Mouse (Mus musculus) stomach, embryonic 15.5 days (tissue): ENCODE results near the gene Nt5c2. TPM values are rescaled to one million over a fixed set of nuclear protein-coding genes. Genes with fewer than 3 reads are reported as not detected.
A peak's percentile ranks its signal among the peaks of the same experiment; 100 is the strongest.

Experiments
- ATAC-seq: fragments of 200-750 bp; cut with Nextera tagmentation; 2 replicates; pipeline ENCODE4 v1.8.0; 2017; ENCODE audit warnings: low read depth, moderate number of reproducible peaks, moderate TSS enrichment; ENCODE audit not compliant: insufficient read depth, low FRiP score
- H3K27ac ChIP-seq: fragments of 300-500 bp; sonication (generic); 2 replicates; pipeline ENCODE4 v1.5.1; 2015; ENCODE audit warnings: mild to moderate bottlenecking, inconsistent platforms
- H3K27me3 ChIP-seq: fragments of 300-500 bp; sonication (generic); replicated peaks from 2 replicates; pipeline ENCODE4 v1.6.1; 2015; ENCODE audit warnings: inconsistent platforms
- H3K36me3 ChIP-seq: fragments of 300-500 bp; sonication (generic); 2 replicates; pipeline ENCODE4 v1.6.1; 2015; ENCODE audit warnings: inconsistent platforms
- H3K4me1 ChIP-seq: fragments of 300-500 bp; sonication (generic); 2 replicates; pipeline ENCODE4 v1.6.1; 2015; ENCODE audit warnings: inconsistent platforms
- H3K4me2 ChIP-seq: fragments of 300-500 bp; sonication (generic); 2 replicates; pipeline ENCODE4 v1.6.1; 2015; ENCODE audit warnings: mild to moderate bottlenecking, inconsistent platforms
- H3K4me3 ChIP-seq: fragments of 300-500 bp; sonication (generic); replicated peaks from 2 replicates; pipeline ENCODE4 v1.5.1; 2015; ENCODE audit warnings: inconsistent platforms
- H3K9ac ChIP-seq: fragments of 300-500 bp; sonication (generic); 2 replicates; pipeline ENCODE4 v1.6.1; 2015; ENCODE audit warnings: inconsistent platforms
- H3K9me3 ChIP-seq: fragments of 300-500 bp; sonication (generic); 2 replicates; pipeline ENCODE4 v1.6.1; 2016; ENCODE audit warnings: inconsistent platforms
- WGBS: fragments of 180-500 bp; shearing (Covaris S2); methylation state at CpG from one replicate; pipeline ENCODE4 v1.1.7; 2015; 5-methylcytosine and 5-hydroxymethylcytosine counted together
- polyA plus RNA-seq: library from polyadenylated mRNA; unstranded; fragments of >200 nt; fragmentation: Nextera tagmentation; extraction: Ambion mirVana; gene quantifications from 2 replicates; pipeline ENCODE4 v1.2.1, GENCODE M21; 2015

The Nt5c2 gene
- polyA plus RNA-seq, 1 experiment from 2014 or later: 69.4 TPM

- H3K4me2 ChIP-seq: no peak overlapping the region
- no peak for ATAC-seq
Measured at GRCm38 (mm10) chr19:46970121-46970729, 44.7 kb downstream of the Nt5c2 start.

GRCm38 (mm10) chr19:46969286-46969985 lies 45.5 kb downstream of the Nt5c2 start:
- Histone ChIP-seq H3K9ac (no peak overlapping the region), H3K4me2 (no peak overlapping the region), H3K27ac (0 out of 2 replicates have a peak overlapping the region, but pooled peaks have one; percentile 64), H3K4me3 (no peak overlapping the region), H3K4me1 (no peaks in the 10 kb centered on the region), H3K9me3 (no peaks in the 10 kb centered on the region), H3K36me3 (no peaks in the 10 kb centered on the region), H3K27me3 (no peaks in the 10 kb centered on the region)
- 65% methylated on average over 22 of the region's 22 CpGs for WGBS
- no peak for ATAC-seq

More at GRCm38 (mm10) chr19:46970121-46970729, 44.7 kb downstream of the Nt5c2 start:
- no peaks in the 10 kb centered on the region for H3K36me3 ChIP-seq
- no peak overlapping the region for H3K9ac ChIP-seq
- no peaks in the 10 kb centered on the region for H3K27me3 ChIP-seq
- H3K9me3 ChIP-seq: no peaks in the 10 kb centered on the region
- peak overlapping the region; percentile 64 for H3K27ac ChIP-seq
- H3K4me3 ChIP-seq: no peak overlapping the region
- 45% methylated on average over 13 of the region's 13 CpGs for WGBS
- H3K4me1 ChIP-seq: no peaks in the 10 kb centered on the region

GRCm38 (mm10) chr19:46968833-46969232 lies 46.1 kb downstream of the Nt5c2 start:
- WGBS: 75% methylated on average over 5 of the region's 5 CpGs
- Histone ChIP-seq H3K9ac (no peak overlapping the region), H3K27me3 (no peaks in the 10 kb centered on the region), H3K27ac (no peak overlapping the region), H3K9me3 (no peaks in the 10 kb centered on the region), H3K36me3 (no peaks in the 10 kb centered on the region), H3K4me2 (no peak overlapping the region), H3K4me3 (no peak overlapping the region), H3K4me1 (no peaks in the 10 kb centered on the region)
- ATAC-seq: no peak

GRCm38 (mm10) chr19:46967861-46968260 lies 47.1 kb downstream of the Nt5c2 start:
- Histone ChIP-seq H3K4me2 (no peak overlapping the region), H3K36me3 (no peaks in the 10 kb centered on the region), H3K27ac (no peak overlapping the region), H3K27me3 (no peaks in the 10 kb centered on the region), H3K9ac (no peak overlapping the region), H3K4me1 (peaks cover 1% of the 10 kb centered on the region; the same call in 1 of the 2 replicates), H3K9me3 (no peaks in the 10 kb centered on the region), H3K4me3 (no peak overlapping the region)
- 65% methylated on average over 4 of the region's 4 CpGs for WGBS
- ATAC-seq: no peak

GRCm38 (mm10) chr19:46966330-46966729 lies 48.6 kb downstream of the Nt5c2 start:
- no peak overlapping the region for H3K9ac ChIP-seq
- no peak overlapping the region for H3K4me3 ChIP-seq
- H3K36me3 ChIP-seq: no peaks in the 10 kb centered on the region
- no peaks in the 10 kb centered on the region for H3K27me3 ChIP-seq
- no peaks in the 10 kb centered on the region for H3K9me3 ChIP-seq
- H3K4me1 ChIP-seq: peaks cover 7% of the 10 kb centered on the region; the same call in 1 of the 2 replicates
- 90% methylated on average over 6 of the region's 6 CpGs for WGBS
- H3K4me2 ChIP-seq: no peak overlapping the region
- H3K27ac ChIP-seq: no peak overlapping the region
- ATAC-seq: no peak

- no peaks in the 10 kb centered on the region for H3K27me3 ChIP-seq
- no peak overlapping the region for H3K27ac ChIP-seq
- H3K36me3 ChIP-seq: no peaks in the 10 kb centered on the region
- H3K9me3 ChIP-seq: no peaks in the 10 kb centered on the region
- no peak for ATAC-seq
- no peak overlapping the region for H3K4me2 ChIP-seq
- H3K9ac ChIP-seq: no peak overlapping the region
- no peak overlapping the region for H3K4me3 ChIP-seq
- peaks cover 13% of the 10 kb centered on the region for H3K4me1 ChIP-seq
Measured at GRCm38 (mm10) chr19:46965496-46965895, 49.5 kb downstream of the Nt5c2 start.

- no peak for ATAC-seq
- no peak overlapping the region for H3K4me3 ChIP-seq
- H3K27ac ChIP-seq: no peak overlapping the region
- H3K4me2 ChIP-seq: no peak overlapping the region
- H3K9me3 ChIP-seq: no peaks in the 10 kb centered on the region
- no peaks in the 10 kb centered on the region for H3K27me3 ChIP-seq
- H3K36me3 ChIP-seq: no peaks in the 10 kb centered on the region
- H3K4me1 ChIP-seq: peaks cover 22% of the 10 kb centered on the region
- 61% methylated on average over 9 of the region's 9 CpGs for WGBS
- H3K9ac ChIP-seq: no peak overlapping the region
Measured at GRCm38 (mm10) chr19:46964353-46964752, 50.6 kb downstream of the Nt5c2 start.

GRCm38 (mm10) chr19:46963440-46963839 lies 51.5 kb downstream of the Nt5c2 start:
- Histone ChIP-seq H3K36me3 (no peaks in the 10 kb centered on the region), H3K4me2 (no peak overlapping the region), H3K4me3 (no peak overlapping the region), H3K4me1 (peaks cover 25% of the 10 kb centered on the region), H3K27ac (no peak overlapping the region), H3K9me3 (no peaks in the 10 kb centered on the region), H3K9ac (no peak overlapping the region), H3K27me3 (no peaks in the 10 kb centered on the region)
- no peak for ATAC-seq

GRCm38 (mm10) chr19:46962841-46963240 lies 52.1 kb downstream of the Nt5c2 start:
- H3K4me1 ChIP-seq: peaks cover 25% of the 10 kb centered on the region
- peak overlapping the region; percentile 73 for H3K4me3 ChIP-seq
- peak overlapping the region; percentile 96 for H3K27ac ChIP-seq
- no peaks in the 10 kb centered on the region for H3K9me3 ChIP-seq
- no peaks in the 10 kb centered on the region for H3K36me3 ChIP-seq
- ATAC-seq: no peak
- peak overlapping the region; percentile 60 for H3K4me2 ChIP-seq
- H3K9ac ChIP-seq: no peak overlapping the region
- WGBS: 13% methylated on average over 7 of the region's 7 CpGs
- H3K27me3 ChIP-seq: no peaks in the 10 kb centered on the region

GRCm38 (mm10) chr19:46962171-46962772 lies 52.7 kb downstream of the Nt5c2 start:
- Histone ChIP-seq H3K4me1 (peaks cover 25% of the 10 kb centered on the region), H3K27ac (peak overlapping the region; percentile 96), H3K9ac (peak overlapping the region; percentile 81), H3K36me3 (no peaks in the 10 kb centered on the region), H3K4me2 (peak overlapping the region; percentile 60), H3K9me3 (no peaks in the 10 kb centered on the region), H3K27me3 (no peaks in the 10 kb centered on the region), H3K4me3 (peak overlapping the region; percentile 73)
- under 1% methylated on average over 23 of the region's 54 CpGs for WGBS
- peak; percentile 93 for ATAC-seq

GRCm38 (mm10) chr19:46961652-46962051 lies 53.3 kb downstream of the Nt5c2 start:
- H3K4me3 ChIP-seq: peak overlapping the region; percentile 73
- peak overlapping the region; percentile 81 for H3K9ac ChIP-seq
- no peaks in the 10 kb centered on the region for H3K27me3 ChIP-seq
- peak; percentile 84 for ATAC-seq
- H3K9me3 ChIP-seq: no peaks in the 10 kb centered on the region
- no peaks in the 10 kb centered on the region for H3K36me3 ChIP-seq
- WGBS: 0% methylated on average over 36 of the region's 36 CpGs
- H3K4me2 ChIP-seq: peak overlapping the region; percentile 60
- peak overlapping the region; percentile 96 for H3K27ac ChIP-seq
- H3K4me1 ChIP-seq: peaks cover 29% of the 10 kb centered on the region

GRCm38 (mm10) chr19:46961047-46961651 lies 53.8 kb downstream of the Nt5c2 start:
- H3K4me3 ChIP-seq: peak overlapping the region; percentile 73
- ATAC-seq: no peak
- H3K36me3 ChIP-seq: no peaks in the 10 kb centered on the region
- peak overlapping the region; percentile 60 for H3K4me2 ChIP-seq
- no peaks in the 10 kb centered on the region for H3K27me3 ChIP-seq
- no peaks in the 10 kb centered on the region for H3K9me3 ChIP-seq
- peaks cover 33% of the 10 kb centered on the region for H3K4me1 ChIP-seq
- H3K9ac ChIP-seq: peak overlapping the region; percentile 81
- WGBS: 4% methylated on average over 22 of the region's 22 CpGs
- H3K27ac ChIP-seq: peak overlapping the region; percentile 96
